In the genomic region with DNA sequence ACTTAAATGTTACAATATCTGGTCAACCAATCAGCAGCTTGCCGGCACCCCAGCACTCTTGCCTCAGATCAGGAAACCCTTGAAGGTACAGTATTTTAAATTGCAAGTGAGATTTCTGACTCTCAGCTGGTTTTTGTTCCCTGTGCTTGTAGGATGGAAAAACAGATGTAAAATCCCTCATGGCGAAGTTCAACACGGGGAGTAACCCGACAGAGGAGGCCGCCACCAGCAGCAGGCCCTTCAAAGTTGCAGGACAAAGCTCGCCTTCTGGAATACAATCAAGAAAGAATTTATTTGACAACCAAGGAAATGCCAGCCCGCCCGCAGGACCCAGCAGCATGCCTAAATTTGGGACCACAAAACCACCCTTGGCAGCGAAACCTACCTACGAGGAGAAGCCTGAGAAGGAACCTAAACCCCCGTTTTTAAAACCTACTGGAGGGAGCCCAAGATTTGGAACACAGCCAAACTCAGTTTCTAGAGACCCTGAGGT, we compare ENCODE assay signal across 12 mouse cellular contexts. TPM values are rescaled to one million over a fixed set of nuclear protein-coding genes. Genes with fewer than 3 reads are reported as not detected.
DNase-seq lines count a peak whose midpoint lies in the region; ATAC-seq and TF ChIP-seq lines count a peak whose summit lies in the region.
"Had no signal": no experiment of that assay in that cellular context is flagged by ENCODE, and none has a peak within 500 bp of the region (broad histone marks: within the 10 kb centered on the region; RNA-seq: fewer than 3 reads in every experiment).

No protein-coding gene starts in this region.

- H3K4me3 ChIP-seq in heart, embryonic 16.5 days (ENCODE audit: low read length) = peak overlapping the region; percentile 38
- H3K4me3 ChIP-seq in heart, embryonic 10.5 days = no peak overlapping the region
- no peak overlapping the region; the same call in 1 of the 2 replicates for H3K4me3 ChIP-seq in liver, embryonic 16.5 days (ENCODE audit: low read depth, low read length)
- peak overlapping the region; percentile 21; the same call in 1 of the 2 replicates for H3K4me3 ChIP-seq in stomach, postnatal 0 days (ENCODE audit: low read depth, low read length)
- H3K4me3 ChIP-seq in forebrain, postnatal 0 days (ENCODE audit: low read depth, low read length) = no peak overlapping the region
- H3K4me3 ChIP-seq in forebrain, embryonic 16.5 days (replicated peaks; ENCODE audit: low read length) = no peak overlapping the region
- no peak overlapping the region for H3K4me3 ChIP-seq in midbrain, embryonic 13.5 days (replicated peaks)
- H3K4me3 ChIP-seq: forebrain, embryonic 15.5 days; midbrain, embryonic 10.5 days had no signal

- DNase-seq in heart, embryonic 10.5 days (ENCODE audit: low spot score) = no peak
- no peak for DNase-seq in stomach, postnatal 0 days (ENCODE audit: low spot score)
- no peak for DNase-seq in forebrain, postnatal 0 days
- DNase-seq: kidney, adult 18-20 months had no signal

- no peak overlapping the region; the same call in 1 of the 2 replicates for H3K9ac ChIP-seq in heart, embryonic 16.5 days (ENCODE audit: low read length)
- no peak overlapping the region for H3K9ac ChIP-seq in liver, embryonic 16.5 days (ENCODE audit: low read depth, low read length)
- no peak overlapping the region for H3K9ac ChIP-seq in stomach, postnatal 0 days (ENCODE audit: low read length)
- H3K9ac ChIP-seq in forebrain, postnatal 0 days = no peak overlapping the region
- no peak overlapping the region for H3K9ac ChIP-seq in forebrain, embryonic 16.5 days (replicated peaks; ENCODE audit: low read depth, low read length)
- no peak overlapping the region for H3K9ac ChIP-seq in midbrain, embryonic 13.5 days (replicated peaks)
- H3K9ac ChIP-seq: forebrain, embryonic 15.5 days had no signal

- peak overlapping the region; percentile 51 for H3K4me2 ChIP-seq in heart, embryonic 16.5 days (ENCODE audit: low read depth, low read length)
- H3K4me2 ChIP-seq in liver, embryonic 16.5 days (ENCODE audit: low read depth, low read length) = peak overlapping the region; percentile 47
- H3K4me2 ChIP-seq in stomach, postnatal 0 days (replicated peaks; ENCODE audit: low read depth) = peak overlapping the region; percentile 43
- H3K4me2 ChIP-seq in forebrain, postnatal 0 days (ENCODE audit: low read depth) = no peak overlapping the region
- no peak overlapping the region for H3K4me2 ChIP-seq in forebrain, embryonic 16.5 days (ENCODE audit: low read length)
- no peak overlapping the region for H3K4me2 ChIP-seq in midbrain, embryonic 13.5 days (replicated peaks)
- H3K4me2 ChIP-seq: forebrain, embryonic 15.5 days had no signal

- WGBS in heart, embryonic 16.5 days = 76% methylated on average over 11 of the region's 11 CpGs
- WGBS in heart, embryonic 10.5 days = 88% methylated on average over 11 of the region's 11 CpGs
- 63% methylated on average over 11 of the region's 11 CpGs for WGBS in liver, embryonic 16.5 days (ENCODE audit: insufficient replicate concordance)
- WGBS in stomach, postnatal 0 days = 75% methylated on average over 11 of the region's 11 CpGs
- 88% methylated on average over 11 of the region's 11 CpGs for WGBS in forebrain, postnatal 0 days
- WGBS in forebrain, embryonic 16.5 days = 87% methylated on average over 11 of the region's 11 CpGs
- WGBS in midbrain, embryonic 13.5 days = 88% methylated on average over 11 of the region's 11 CpGs

- 0 out of 2 replicates have a peak, but pooled peaks cover 3% of the 10 kb centered on the region for H3K4me1 ChIP-seq in heart, embryonic 16.5 days (ENCODE audit: control insufficient read depth, insufficient read depth, low read length)
- no peaks in the 10 kb centered on the region for H3K4me1 ChIP-seq in heart, embryonic 10.5 days
- peaks cover 9% of the 10 kb centered on the region for H3K4me1 ChIP-seq in liver, embryonic 16.5 days (ENCODE audit: control insufficient read depth, low read depth, low read length)
- no peaks in the 10 kb centered on the region for H3K4me1 ChIP-seq in stomach, postnatal 0 days (replicated peaks; ENCODE audit: control insufficient read depth, insufficient read depth)
- H3K4me1 ChIP-seq in forebrain, postnatal 0 days (ENCODE audit: insufficient read depth) = no peaks in the 10 kb centered on the region
- H3K4me1 ChIP-seq in forebrain, embryonic 16.5 days (replicated peaks; ENCODE audit: control insufficient read depth, insufficient read depth, low read length) = no peaks in the 10 kb centered on the region
- no peaks in the 10 kb centered on the region for H3K4me1 ChIP-seq in midbrain, embryonic 13.5 days (replicated peaks)
- H3K4me1 ChIP-seq: forebrain, embryonic 15.5 days; midbrain, embryonic 10.5 days had no signal

- H3K36me3 ChIP-seq in heart, embryonic 16.5 days (ENCODE audit: control insufficient read depth, insufficient read depth) = no peaks in the 10 kb centered on the region
- no peaks in the 10 kb centered on the region for H3K36me3 ChIP-seq in heart, embryonic 10.5 days
- H3K36me3 ChIP-seq in liver, embryonic 16.5 days (ENCODE audit: control insufficient read depth, insufficient read depth) = no peaks in the 10 kb centered on the region
- H3K36me3 ChIP-seq in stomach, postnatal 0 days (ENCODE audit: control insufficient read depth, insufficient read depth, low read length) = no peaks in the 10 kb centered on the region
- H3K36me3 ChIP-seq in forebrain, postnatal 0 days (ENCODE audit: insufficient read depth) = no peaks in the 10 kb centered on the region
- H3K36me3 ChIP-seq in forebrain, embryonic 16.5 days (ENCODE audit: control insufficient read depth, insufficient read depth) = no peaks in the 10 kb centered on the region
- H3K36me3 ChIP-seq in midbrain, embryonic 13.5 days = no peaks in the 10 kb centered on the region
- H3K36me3 ChIP-seq: forebrain, embryonic 15.5 days; midbrain, embryonic 10.5 days had no signal

- ATAC-seq in heart, embryonic 16.5 days (replicated peaks; ENCODE audit: extremely low read depth, insufficient read depth, low FRiP score) = no peak
- ATAC-seq in common myeloid progenitor, adult 5-6 weeks (replicated peaks; ENCODE audit: low read depth, poor library complexity, severe bottlenecking) = peak; percentile 56
- ATAC-seq in liver, embryonic 16.5 days (ENCODE audit: low read depth) = no peak
- ATAC-seq in stomach, postnatal 0 days (ENCODE audit: low FRiP score, low TSS enrichment) = no peak
- ATAC-seq in forebrain, postnatal 0 days = no peak
- no peak for ATAC-seq in forebrain, embryonic 16.5 days
- no peak for ATAC-seq in midbrain, embryonic 13.5 days
- ATAC-seq: forebrain, embryonic 15.5 days had no signal

- no peak for TF ChIP-seq CTCF in stomach, postnatal 0 days (IDR thresholded peaks at IDR 0.05; ENCODE audit: low read depth)
- no peak for TF ChIP-seq CTCF in forebrain, postnatal 0 days (IDR thresholded peaks at IDR 0.05; ENCODE audit: low read depth)

- H3K9me3 ChIP-seq in heart, embryonic 16.5 days (replicated peaks; ENCODE audit: control insufficient read depth, low read length) = no peaks in the 10 kb centered on the region
- no peaks in the 10 kb centered on the region for H3K9me3 ChIP-seq in heart, embryonic 10.5 days
- H3K9me3 ChIP-seq in liver, embryonic 16.5 days (replicated peaks; ENCODE audit: control insufficient read depth, low read length) = no peaks in the 10 kb centered on the region
- no peaks in the 10 kb centered on the region for H3K9me3 ChIP-seq in stomach, postnatal 0 days (ENCODE audit: control insufficient read depth, low read length)
- H3K9me3 ChIP-seq in forebrain, postnatal 0 days (ENCODE audit: low read length) = no peaks in the 10 kb centered on the region
- H3K9me3 ChIP-seq in forebrain, embryonic 16.5 days (ENCODE audit: control insufficient read depth, low read length) = no peaks in the 10 kb centered on the region
- no peaks in the 10 kb centered on the region for H3K9me3 ChIP-seq in midbrain, embryonic 13.5 days
- H3K9me3 ChIP-seq: forebrain, embryonic 15.5 days; midbrain, embryonic 10.5 days had no signal

- no peak overlapping the region for H3K27ac ChIP-seq in heart, embryonic 16.5 days (ENCODE audit: low read length)
- H3K27ac ChIP-seq in heart, embryonic 10.5 days = no peak overlapping the region
- 0 out of 2 replicates have a peak overlapping the region, but pooled peaks have one; percentile 25 for H3K27ac ChIP-seq in liver, embryonic 16.5 days (ENCODE audit: low read length)
- H3K27ac ChIP-seq in stomach, postnatal 0 days (replicated peaks) = no peak overlapping the region
- no peak overlapping the region for H3K27ac ChIP-seq in forebrain, postnatal 0 days (ENCODE audit: low read depth, low read length)
- no peak overlapping the region for H3K27ac ChIP-seq in forebrain, embryonic 16.5 days (ENCODE audit: low read length)
- no peak overlapping the region for H3K27ac ChIP-seq in midbrain, embryonic 13.5 days
- H3K27ac ChIP-seq: forebrain, embryonic 15.5 days; midbrain, embryonic 10.5 days had no signal

- H3K27me3 ChIP-seq in heart, embryonic 16.5 days (ENCODE audit: control insufficient read depth, insufficient read depth, low read length) = no peaks in the 10 kb centered on the region
- no peaks in the 10 kb centered on the region for H3K27me3 ChIP-seq in heart, embryonic 10.5 days (ENCODE audit: insufficient read depth, poor library complexity, severe bottlenecking)
- H3K27me3 ChIP-seq in liver, embryonic 16.5 days (ENCODE audit: control insufficient read depth, insufficient read depth, low read depth, low read length) = no peaks in the 10 kb centered on the region
- H3K27me3 ChIP-seq in stomach, postnatal 0 days (ENCODE audit: control insufficient read depth, insufficient read depth, low read length) = no peaks in the 10 kb centered on the region
- H3K27me3 ChIP-seq in forebrain, postnatal 0 days (ENCODE audit: insufficient read depth, low read length) = no peaks in the 10 kb centered on the region
- H3K27me3 ChIP-seq in forebrain, embryonic 16.5 days (replicated peaks; ENCODE audit: control insufficient read depth, insufficient read depth, low read length) = no peaks in the 10 kb centered on the region
- H3K27me3 ChIP-seq in midbrain, embryonic 13.5 days = no peaks in the 10 kb centered on the region
- H3K27me3 ChIP-seq: forebrain, embryonic 15.5 days had no signal

- TF ChIP-seq EP300 in stomach, postnatal 0 days (optimal IDR thresholded peaks at IDR 0.05) = no peak

RNA-seq across cellular contexts. Expression of gene Fyb, which starts 57.2 kb away (rescaled TPM):
- 9.2 and 18.2 TPM in 2 replicates for polyA plus RNA-seq in heart, embryonic 16.5 days (2015; fragmentation: Nextera tagmentation; extraction: Ambion mirVana)
- polyA plus RNA-seq in heart, embryonic 10.5 days (2016; fragmentation: Nextera tagmentation; extraction: Ambion mirVana) = 2.1 and 4.7 TPM in 2 replicates
- 40.5 and 132 TPM in 2 replicates for total RNA-seq in common myeloid progenitor, adult 5-6 weeks (2017)
- polyA plus RNA-seq in liver, embryonic 16.5 days (2015; fragmentation: Nextera tagmentation; extraction: Ambion mirVana) = 20.9 and 21.9 TPM in 2 replicates
- 5.5 and 7.8 TPM in 2 replicates for polyA plus RNA-seq in stomach, postnatal 0 days (2015; fragmentation: Nextera tagmentation; extraction: Ambion mirVana)
- 0.54 and 0.95 TPM in 2 replicates for total RNA-seq in forebrain, postnatal 0 days (2014; rRNA removed)
- polyA plus RNA-seq in forebrain, postnatal 0 days (2015; fragmentation: Nextera tagmentation; extraction: Ambion mirVana) = 1.9 and 2.2 TPM in 2 replicates
- polyA plus RNA-seq in forebrain, embryonic 16.5 days (2015; fragmentation: Nextera tagmentation; extraction: Ambion mirVana) = 1.6 TPM in 2 replicates
- polyA plus RNA-seq in midbrain, embryonic 13.5 days (2015; fragmentation: Nextera tagmentation; extraction: Ambion mirVana) = 2.7 and 4.1 TPM in 2 replicates
- total RNA-seq: ES-E14 had no signal

Comparison
In these comparisons a context has a peak if more than half of its experiments do, and no peak if none do; other contexts are left out.
1. H3K4me3 ChIP-seq: peak in heart, embryonic 16.5 days (single experiment) and stomach, postnatal 0 days (single experiment); none in heart, embryonic 10.5 days (single experiment), liver, embryonic 16.5 days (single experiment), forebrain, postnatal 0 days (single experiment), forebrain, embryonic 16.5 days (single experiment) and midbrain, embryonic 13.5 days (single experiment).
2. H3K4me2 ChIP-seq: peak in heart, embryonic 16.5 days (single experiment), liver, embryonic 16.5 days (single experiment) and stomach, postnatal 0 days (single experiment); none in forebrain, postnatal 0 days (single experiment), forebrain, embryonic 16.5 days (single experiment) and midbrain, embryonic 13.5 days (single experiment).